Mouse (Mus musculus) naive thymus-derived CD4-positive, alpha-beta T cell, adult 5 months (primary cell): ENCODE data around the gene Cd93. TPM values are rescaled to one million over a fixed set of nuclear protein-coding genes. Genes with fewer than 3 reads are reported as not detected.

Experiments used
- polyA plus RNA-seq: library from polyadenylated mRNA; unstranded; fragments of 100-300 nt; shearing (Covaris generic); gene quantifications from one replicate; pipeline ENCODE4 v1.2.1, GENCODE M21; 2017

Gene Cd93
- polyA plus RNA-seq: 0.06 TPM

GRCm38 (mm10) chr2:148443249-148443958, at the start of gene Cd93:
Gene Cd93, minus strand, starts transcription at chr2:148443563.

GRCm38 (mm10) chr2:148407870-148408760, 35.2 kb downstream of the Cd93 start, which contains the start of gene Thbd:
Gene Thbd, minus strand, starts transcription at chr2:148408188.

GRCm38 (mm10) chr2:148395131-148396051, 48.0 kb downstream of the Cd93 start, which contains the start of gene Sstr4:
Gene Sstr4, plus strand, starts transcription at chr2:148395344.

Other genes with a start within 250 kb of the Cd93 start
- not detected for gene Sstr4, start 48.2 kb downstream of the Cd93 start, polyA plus RNA-seq
- gene Thbd, start 35.4 kb downstream of the Cd93 start, polyA plus RNA-seq: not detected
- 45.6 TPM for gene Nxt1, start 229.0 kb upstream of the Cd93 start, polyA plus RNA-seq
- 6.5 TPM for gene Gzf1, start 237.5 kb upstream of the Cd93 start, polyA plus RNA-seq